Mouse (Mus musculus): Measurements from ENCODE around the gene Papss1. TPM values are rescaled to one million over a fixed set of nuclear protein-coding genes. Genes with fewer than 3 reads are reported as not detected.
"Not testable (repeated sequence)": the region's sequence is repeated elsewhere in the genome, so short reads cannot be mapped to it uniquely, and the experiment has no call there.

Gene Papss1
- total and polyA plus RNA-seq, 2 experiments from 2014 or later = 107 to 133 TPM

GRCm38 (mm10) chr3:131524210-131524609, 40.4 kb upstream of the Papss1 start:
- no peak overlapping the region for H3K4me3 ChIP-seq (ENCODE audit: low read depth, low read length)
- H3K9ac ChIP-seq (replicated peaks; ENCODE audit: low read length, poor library complexity, severe bottlenecking) = no peak overlapping the region
- no peak overlapping the region for H3K4me2 ChIP-seq (ENCODE audit: low read depth, low read length, poor library complexity, severe bottlenecking)
- H3K9me3 ChIP-seq (ENCODE audit: low read length) = no peaks in the 10 kb centered on the region
- H3K4me1 ChIP-seq (ENCODE audit: insufficient read depth, low read length) = no peaks in the 10 kb centered on the region
- no peak for TF ChIP-seq CTCF (IDR thresholded peaks at IDR 0.05)
- WGBS = 76% methylated on average over 5 of the region's 5 CpGs
- ATAC-seq (ENCODE audit: low FRiP score) (no peak), DNase-seq (ENCODE audit: low spot score) (no peak)
- H3K36me3 ChIP-seq (ENCODE audit: insufficient read depth, low read length) = no peaks in the 10 kb centered on the region
- no peaks in the 10 kb centered on the region for H3K27me3 ChIP-seq (ENCODE audit: insufficient read depth, low read length)
- H3K27ac ChIP-seq (ENCODE audit: low read depth, low read length) = no peak overlapping the region

GRCm38 (mm10) chr3:131524779-131525178, 39.8 kb upstream of the Papss1 start:
- Histone ChIP-seq H3K4me2 (ENCODE audit: low read depth, low read length, poor library complexity, severe bottlenecking) (no peak overlapping the region), H3K9ac (replicated peaks; ENCODE audit: low read length, poor library complexity, severe bottlenecking) (no peak overlapping the region), H3K4me1 (ENCODE audit: insufficient read depth, low read length) (no peaks in the 10 kb centered on the region), H3K9me3 (ENCODE audit: low read length) (no peaks in the 10 kb centered on the region), H3K27me3 (ENCODE audit: insufficient read depth, low read length) (no peaks in the 10 kb centered on the region), H3K36me3 (ENCODE audit: insufficient read depth, low read length) (no peaks in the 10 kb centered on the region), H3K4me3 (ENCODE audit: low read depth, low read length) (no peak overlapping the region), H3K27ac (ENCODE audit: low read depth, low read length) (no peak overlapping the region)
- DNase-seq (ENCODE audit: low spot score) (peak; percentile 36), ATAC-seq (ENCODE audit: low FRiP score) (no peak)
- WGBS = 8% methylated on average over 11 of the region's 11 CpGs
- peak; percentile 75 for TF ChIP-seq CTCF (IDR thresholded peaks at IDR 0.05)

DNA sequence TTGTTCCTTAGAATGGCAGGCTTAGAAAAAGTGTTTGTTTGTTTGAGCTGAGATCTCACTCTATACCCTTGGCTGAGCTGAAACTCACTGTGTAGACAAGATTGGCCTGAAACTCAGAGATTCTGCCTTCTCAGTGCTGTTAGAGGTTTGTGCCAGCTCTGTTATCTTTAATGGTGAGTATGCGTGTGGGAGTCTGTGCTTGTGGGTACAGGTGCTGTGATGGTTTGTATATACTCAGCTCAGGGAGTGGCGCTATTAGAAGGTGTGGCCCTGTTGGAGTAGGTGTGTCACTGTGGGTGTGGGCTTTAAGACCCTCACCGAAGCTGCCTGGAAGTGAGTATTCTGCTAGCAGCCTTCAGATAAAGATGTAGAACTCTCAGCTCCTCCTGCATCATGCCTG, 39.3 kb upstream of the Papss1 start:
- no peak overlapping the region for H3K9ac ChIP-seq (replicated peaks; ENCODE audit: low read length, poor library complexity, severe bottlenecking)
- 84% methylated on average over 3 of the region's 3 CpGs for WGBS
- H3K9me3 ChIP-seq (ENCODE audit: low read length) = no peaks in the 10 kb centered on the region
- H3K27me3 ChIP-seq (ENCODE audit: insufficient read depth, low read length) = no peaks in the 10 kb centered on the region
- H3K27ac ChIP-seq (ENCODE audit: low read depth, low read length) = no peak overlapping the region
- no peak for TF ChIP-seq CTCF (IDR thresholded peaks at IDR 0.05)
- no peak overlapping the region for H3K4me3 ChIP-seq (ENCODE audit: low read depth, low read length)
- no peak for DNase-seq (ENCODE audit: low spot score)
- H3K4me1 ChIP-seq (ENCODE audit: insufficient read depth, low read length) = no peaks in the 10 kb centered on the region
- no peaks in the 10 kb centered on the region for H3K36me3 ChIP-seq (ENCODE audit: insufficient read depth, low read length)
- H3K4me2 ChIP-seq (ENCODE audit: low read depth, low read length, poor library complexity, severe bottlenecking) = no peak overlapping the region
- ATAC-seq (ENCODE audit: low FRiP score) = no peak

DNA sequence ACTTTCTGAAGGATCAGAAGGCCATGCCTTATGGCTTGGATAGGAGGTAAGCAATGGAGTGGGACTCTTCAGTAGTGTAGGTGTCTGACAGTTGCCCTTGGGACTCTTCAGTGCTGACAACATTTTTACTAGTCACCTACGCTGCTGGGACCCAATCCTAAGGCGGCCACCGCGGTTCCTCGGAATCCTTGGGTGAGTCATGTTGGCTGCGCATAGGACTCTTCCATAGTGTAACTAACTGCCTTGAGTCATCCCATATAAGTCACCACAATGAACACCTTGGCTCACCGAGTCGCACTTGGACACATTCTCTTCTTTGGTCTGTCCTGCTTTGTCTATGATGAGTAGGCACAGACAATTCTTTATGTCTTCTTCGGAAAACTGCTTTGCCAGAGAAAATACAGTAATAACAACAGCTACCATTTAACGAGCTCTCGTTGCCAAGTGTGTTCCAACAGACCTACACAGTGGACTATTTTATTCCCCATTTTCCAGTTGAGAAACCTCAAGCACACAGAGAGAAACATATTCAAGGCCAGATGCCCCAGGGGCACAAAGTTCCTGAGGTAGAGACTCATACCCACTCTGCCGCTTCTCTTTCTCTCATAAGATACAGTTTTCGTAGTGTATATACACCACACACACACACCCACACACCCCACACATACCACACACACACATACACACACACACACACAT, 23.2 kb upstream of the Papss1 start:
- DNase-seq (ENCODE audit: low spot score) = no peak
- no peaks in the 10 kb centered on the region for H3K4me1 ChIP-seq (ENCODE audit: insufficient read depth, low read length)
- no peak for ATAC-seq (ENCODE audit: low FRiP score)
- WGBS = 95% methylated on average over 13 of the region's 13 CpGs
- H3K36me3 ChIP-seq (ENCODE audit: insufficient read depth, low read length) = no peaks in the 10 kb centered on the region
- H3K9ac ChIP-seq (replicated peaks; ENCODE audit: low read length, poor library complexity, severe bottlenecking) = no peak overlapping the region
- H3K27ac ChIP-seq (ENCODE audit: low read depth, low read length) = no peak overlapping the region
- no peaks in the 10 kb centered on the region for H3K27me3 ChIP-seq (ENCODE audit: insufficient read depth, low read length)
- no peak for TF ChIP-seq CTCF (IDR thresholded peaks at IDR 0.05)
- no peak overlapping the region for H3K4me2 ChIP-seq (ENCODE audit: low read depth, low read length, poor library complexity, severe bottlenecking)
- no peak overlapping the region for H3K4me3 ChIP-seq (ENCODE audit: low read depth, low read length)
- no peaks in the 10 kb centered on the region for H3K9me3 ChIP-seq (ENCODE audit: low read length)

GRCm38 (mm10) chr3:131547562-131547961, 17.0 kb upstream of the Papss1 start:
- not testable (repeated sequence) for ATAC-seq (ENCODE audit: low FRiP score); H3K27me3 ChIP-seq (ENCODE audit: insufficient read depth, low read length)

DNA sequence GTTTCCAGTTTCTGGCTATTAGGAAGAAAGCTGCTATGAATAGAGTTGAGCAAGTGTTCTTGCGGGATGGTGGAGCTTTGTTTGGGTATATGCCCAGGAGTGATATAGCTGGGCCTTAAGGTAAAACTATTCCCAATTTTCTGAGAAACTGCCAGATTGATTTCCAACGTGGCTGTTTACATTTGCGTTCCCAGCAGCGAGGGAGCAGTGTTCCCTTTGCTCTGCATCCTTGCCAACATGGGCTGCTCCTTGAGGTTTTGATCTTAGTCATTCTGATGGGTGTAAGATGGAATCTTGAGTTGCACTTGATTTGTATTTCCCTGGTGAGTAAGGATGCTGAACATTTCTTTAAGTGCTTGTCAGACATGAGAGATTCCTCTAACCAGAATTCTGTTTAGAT, 14.5 kb upstream of the Papss1 start:
- H3K4me3 ChIP-seq (ENCODE audit: low read depth, low read length) = no peak overlapping the region
- H3K27me3 ChIP-seq (ENCODE audit: insufficient read depth, low read length) = no peaks in the 10 kb centered on the region
- ATAC-seq (ENCODE audit: low FRiP score) (no peak), DNase-seq (ENCODE audit: low spot score) (no peak)
- no peak for TF ChIP-seq CTCF (IDR thresholded peaks at IDR 0.05)
- H3K4me2 ChIP-seq (ENCODE audit: low read depth, low read length, poor library complexity, severe bottlenecking) = no peak overlapping the region
- H3K9me3 ChIP-seq (ENCODE audit: low read length) = no peaks in the 10 kb centered on the region
- no peak overlapping the region for H3K9ac ChIP-seq (replicated peaks; ENCODE audit: low read length, poor library complexity, severe bottlenecking)
- no peak overlapping the region for H3K27ac ChIP-seq (ENCODE audit: low read depth, low read length)
- no peaks in the 10 kb centered on the region for H3K4me1 ChIP-seq (ENCODE audit: insufficient read depth, low read length)
- 81% methylated on average over 4 of the region's 4 CpGs for WGBS
- no peaks in the 10 kb centered on the region for H3K36me3 ChIP-seq (ENCODE audit: insufficient read depth, low read length)

More at GRCm38 (mm10) chr3:131547562-131547961, 17.0 kb upstream of the Papss1 start:
- H3K4me2 ChIP-seq (ENCODE audit: low read depth, low read length, poor library complexity, severe bottlenecking); H3K4me3 ChIP-seq (ENCODE audit: low read depth, low read length); DNase-seq (ENCODE audit: low spot score); H3K36me3 ChIP-seq (ENCODE audit: insufficient read depth, low read length); H3K9ac ChIP-seq (replicated peaks; ENCODE audit: low read length, poor library complexity, severe bottlenecking); H3K4me1 ChIP-seq (ENCODE audit: insufficient read depth, low read length); H3K9me3 ChIP-seq (ENCODE audit: low read length); H3K27ac ChIP-seq (ENCODE audit: low read depth, low read length): not testable (repeated sequence)
- WGBS = 96% methylated on average over 17 of the region's 17 CpGs
